12 mouse cellular contexts compared by ENCODE assay signal in the genomic region with DNA sequence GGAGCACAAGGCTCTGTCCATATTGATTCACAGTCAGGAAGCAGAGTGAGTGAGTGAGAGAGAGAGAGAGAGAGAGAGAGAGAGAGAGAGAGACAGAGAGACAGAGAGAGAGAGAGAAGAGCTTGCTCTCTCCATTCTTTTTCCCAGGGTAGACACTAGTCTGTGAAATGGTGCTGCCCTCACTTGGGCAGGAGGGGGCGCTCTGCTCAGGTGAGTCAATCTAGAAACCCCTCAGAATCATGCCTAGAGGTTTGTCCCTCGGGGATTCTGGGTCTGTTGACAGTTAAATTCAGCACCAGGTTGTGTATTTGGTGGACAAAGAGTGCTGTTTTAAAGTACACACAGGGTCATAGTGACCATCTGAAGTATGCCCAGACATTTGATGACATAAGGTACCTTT. TPM values are rescaled to one million over a fixed set of nuclear protein-coding genes. Genes with fewer than 3 reads are reported as not detected.
DNase-seq lines count a peak whose midpoint lies in the region; ATAC-seq and TF ChIP-seq lines count a peak whose summit lies in the region.
"Had no signal": no experiment of that assay in that cellular context is flagged by ENCODE, and none has a peak within 500 bp of the region (broad histone marks: within the 10 kb centered on the region; RNA-seq: fewer than 3 reads in every experiment).

No protein-coding gene starts in this region.

- H3K4me2 ChIP-seq in lung, embryonic 14.5 days, result no peak overlapping the region
- H3K4me2 ChIP-seq: lung, embryonic 15.5 days had no signal

- H3K9me3 ChIP-seq in lung, embryonic 14.5 days (ENCODE audit: low read depth, low read length), result no peaks in the 10 kb centered on the region
- H3K9me3 ChIP-seq: lung, embryonic 15.5 days had no signal

- WGBS in lung, embryonic 14.5 days, result 42% methylated on average over 2 of the region's 2 CpGs

- H3K9ac ChIP-seq in lung, embryonic 14.5 days, result no peak overlapping the region
- H3K9ac ChIP-seq: lung, embryonic 15.5 days had no signal

- ATAC-seq in lung, embryonic 14.5 days (ENCODE audit: insufficient read depth), result no peak
- ATAC-seq in megakaryocyte progenitor cell, adult 5-6 weeks (replicated peaks; ENCODE audit: poor library complexity), result peak; percentile 60; the same call in 1 of the 2 replicates

- peak; percentile 3 for DNase-seq in embryo, embryonic 10.5 days (ENCODE audit: low spot score)
- DNase-seq in embryo, embryonic 9.5 days (ENCODE audit: extremely low spot score), result no peak
- no peak for DNase-seq in lung, embryonic 14.5 days
- DNase-seq in lung, postnatal 10 days, result no peak
- DNase-seq in ZHBTc4 (ENCODE audit: low read depth, low spot score), result peak; percentile 62
- DNase-seq in right cerebral cortex, postnatal 36 days (ENCODE audit: low spot score in 2 of 2), result no peak
- no peak for DNase-seq in urinary bladder, postnatal 36 days (ENCODE audit: low spot score in 2 of 2)
- DNase-seq: adrenal gland, postnatal 14 days; cerebellum, adult 9-10 months; heart, postnatal 14 days had no signal

- peak; percentile 38 for TF ChIP-seq CTCF in lung, embryonic 14.5 days (IDR thresholded peaks at IDR 0.05; ENCODE audit: low read depth)

- no peaks in the 10 kb centered on the region for H3K27me3 ChIP-seq in lung, embryonic 14.5 days (ENCODE audit: insufficient read depth, low read length)
- H3K27me3 ChIP-seq: lung, embryonic 15.5 days had no signal

- no peaks in the 10 kb centered on the region for H3K4me1 ChIP-seq in lung, embryonic 14.5 days (ENCODE audit: insufficient read depth)
- H3K4me1 ChIP-seq: lung, embryonic 15.5 days had no signal

- no peak overlapping the region for H3K27ac ChIP-seq in lung, embryonic 14.5 days (ENCODE audit: low read depth)
- H3K27ac ChIP-seq: lung, embryonic 15.5 days had no signal

- peaks cover 52% of the 10 kb centered on the region for H3K36me3 ChIP-seq in lung, embryonic 14.5 days (ENCODE audit: insufficient read depth)

- H3K4me3 ChIP-seq in lung, embryonic 14.5 days (ENCODE audit: low read depth, low read length), result no peak overlapping the region
- H3K4me3 ChIP-seq: lung, embryonic 15.5 days had no signal

RNA-seq across cellular contexts. Expression of a gene that starts 48.3 kb away (rescaled TPM):
- polyA plus RNA-seq in lung, embryonic 14.5 days (2014; fragmentation: Nextera tagmentation; extraction: Ambion mirVana), result 0.24 and 0.46 TPM in 2 replicates
- 0.02 TPM in 1 of 2 replicates, not detected in the other for total RNA-seq in megakaryocyte progenitor cell, adult 5-6 weeks (2015)
- not detected in 2 replicates for total RNA-seq in megakaryocyte progenitor cell, adult 5-6 weeks (2017)
- total RNA-seq: adrenal gland, postnatal 14 days had no signal

Comparison
In these comparisons a context has a peak if more than half of its experiments do, and no peak if none do; other contexts are left out.
1. DNase-seq: peak in embryo, embryonic 10.5 days (single experiment) and ZHBTc4 (single experiment); none in embryo, embryonic 9.5 days (single experiment), lung, embryonic 14.5 days (single experiment), lung, postnatal 10 days (single experiment), right cerebral cortex, postnatal 36 days (0 of 2) and urinary bladder, postnatal 36 days (0 of 2).